Mouse (Mus musculus): ENCODE data around the gene Apoa2. TPM values are rescaled to one million over a fixed set of nuclear protein-coding genes. Genes with fewer than 3 reads are reported as not detected.

The Apoa2 gene
- polyA plus RNA-seq, 1 experiment from 2014 or later: 11.1 TPM

DNA sequence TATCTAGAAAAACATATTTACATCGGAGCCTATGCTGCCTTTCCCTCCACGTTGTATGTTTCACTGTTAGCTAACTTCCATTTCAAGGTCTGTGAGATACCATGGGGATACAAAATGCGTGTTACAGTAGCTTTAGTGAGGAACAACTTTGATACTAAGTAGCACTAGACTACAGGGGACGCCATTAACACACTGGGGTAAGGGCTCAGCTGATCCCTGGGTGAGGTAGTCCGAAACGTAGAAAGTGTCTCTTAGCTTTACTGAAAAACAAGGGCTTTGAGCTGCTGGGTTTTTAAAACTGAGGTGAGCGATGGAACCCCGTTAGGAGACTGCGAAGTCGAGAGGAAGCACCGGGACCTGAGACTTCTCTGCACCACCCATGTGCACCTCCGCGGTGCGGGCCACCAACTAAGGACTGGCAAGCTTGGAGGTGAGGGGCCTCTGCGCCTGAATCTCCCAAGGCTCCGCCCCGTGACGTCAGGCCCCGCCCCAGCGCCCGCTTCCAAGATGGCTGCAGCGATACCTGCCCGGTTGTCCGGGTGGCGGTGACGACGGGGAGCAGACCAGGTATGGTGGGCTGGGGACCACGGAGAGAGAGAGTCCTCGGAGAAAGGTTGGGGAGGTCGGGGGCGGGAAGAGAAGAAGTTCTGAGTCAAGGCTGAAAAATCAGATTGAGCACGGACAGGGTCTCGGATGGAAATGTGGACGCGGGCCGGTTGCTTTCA, 45.2 kb downstream of the Apoa2 start, which contains the start of gene B4galt3:
Gene B4galt3, plus strand, starts transcription at position 481 of the 725 bp plus-strand sequence.
- H3K4me1 ChIP-seq: peaks cover 26% of the 10 kb centered on the region
- H3K4me3 ChIP-seq (replicated peaks): peak within 1 kb of the TSS; percentile 61
- WGBS: 3% methylated on average over 36 of the region's 36 CpGs
- peak within 1 kb of the TSS; percentile 81 for H3K4me2 ChIP-seq
- peaks cover 31% of the 10 kb centered on the region for H3K36me3 ChIP-seq
- H3K9me3 ChIP-seq (replicated peaks): no peaks in the 10 kb centered on the region
- H3K9ac ChIP-seq (replicated peaks): peak within 1 kb of the TSS; percentile 72
- peak within 1 kb of the TSS; percentile 73 for H3K27ac ChIP-seq (replicated peaks)
- peak; percentile 95 for ATAC-seq (ENCODE audit: low FRiP score)
- no peaks in the 10 kb centered on the region for H3K27me3 ChIP-seq (replicated peaks)

DNA sequence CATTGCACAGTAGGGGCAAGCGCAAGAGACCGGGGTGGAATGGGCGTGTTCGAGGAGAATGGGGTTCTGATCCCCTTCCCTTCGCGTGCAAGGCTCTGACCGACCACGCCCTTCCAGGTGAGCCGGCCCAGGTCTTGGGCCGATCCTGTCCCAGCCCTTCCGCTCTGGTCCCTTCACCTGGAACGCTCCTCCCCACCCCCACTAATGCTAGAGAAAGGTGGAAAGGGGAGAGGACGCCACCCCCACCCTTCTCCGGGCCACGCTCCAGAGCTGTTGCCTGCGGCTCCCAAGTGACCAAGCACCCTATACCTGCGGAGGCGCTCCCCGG, 45.7 kb downstream of the Apoa2 start:
- peak overlapping the region; percentile 81 for H3K4me2 ChIP-seq
- H3K36me3 ChIP-seq: peaks cover 37% of the 10 kb centered on the region
- 1% methylated on average over 19 of the region's 19 CpGs for WGBS
- ATAC-seq (ENCODE audit: low FRiP score): peak; percentile 72
- H3K9ac ChIP-seq (replicated peaks): peak overlapping the region; percentile 72
- peak overlapping the region; percentile 61 for H3K4me3 ChIP-seq (replicated peaks)
- H3K9me3 ChIP-seq (replicated peaks): no peaks in the 10 kb centered on the region
- H3K27ac ChIP-seq (replicated peaks): peak overlapping the region; percentile 73; the same call in 1 of the 2 replicates
- peaks cover 26% of the 10 kb centered on the region for H3K4me1 ChIP-seq
- H3K27me3 ChIP-seq (replicated peaks): no peaks in the 10 kb centered on the region

DNA sequence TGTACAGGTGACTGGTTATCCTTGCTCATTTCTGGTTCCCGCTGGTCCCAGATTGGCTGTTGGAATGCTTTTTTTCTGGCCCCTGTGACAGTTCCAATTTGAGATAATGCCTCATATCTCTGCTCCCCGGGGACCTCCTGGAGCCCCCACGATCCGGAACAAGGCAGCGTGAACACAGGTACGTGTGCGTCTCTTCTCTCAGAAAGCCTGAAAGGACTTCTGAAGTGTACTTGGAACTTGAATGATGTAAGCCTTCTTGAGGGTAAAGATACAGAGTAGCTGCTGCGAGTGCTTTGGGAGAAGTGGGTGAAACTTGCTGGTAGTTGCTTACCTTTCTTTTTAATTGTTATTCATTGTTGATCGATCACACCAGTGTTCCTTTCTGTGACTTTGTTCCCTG, 46.3 kb downstream of the Apoa2 start:
- no peaks in the 10 kb centered on the region for H3K9me3 ChIP-seq (replicated peaks)
- H3K4me1 ChIP-seq: peaks cover 26% of the 10 kb centered on the region
- H3K36me3 ChIP-seq: peaks cover 43% of the 10 kb centered on the region
- H3K9ac ChIP-seq (replicated peaks): peak overlapping the region; percentile 72
- no peak overlapping the region for H3K27ac ChIP-seq (replicated peaks)
- no peaks in the 10 kb centered on the region for H3K27me3 ChIP-seq (replicated peaks)
- peak overlapping the region; percentile 61 for H3K4me3 ChIP-seq (replicated peaks)
- no peak for ATAC-seq (ENCODE audit: low FRiP score)
- H3K4me2 ChIP-seq: peak overlapping the region; percentile 81
- WGBS: 61% methylated on average over 9 of the region's 9 CpGs

DNA sequence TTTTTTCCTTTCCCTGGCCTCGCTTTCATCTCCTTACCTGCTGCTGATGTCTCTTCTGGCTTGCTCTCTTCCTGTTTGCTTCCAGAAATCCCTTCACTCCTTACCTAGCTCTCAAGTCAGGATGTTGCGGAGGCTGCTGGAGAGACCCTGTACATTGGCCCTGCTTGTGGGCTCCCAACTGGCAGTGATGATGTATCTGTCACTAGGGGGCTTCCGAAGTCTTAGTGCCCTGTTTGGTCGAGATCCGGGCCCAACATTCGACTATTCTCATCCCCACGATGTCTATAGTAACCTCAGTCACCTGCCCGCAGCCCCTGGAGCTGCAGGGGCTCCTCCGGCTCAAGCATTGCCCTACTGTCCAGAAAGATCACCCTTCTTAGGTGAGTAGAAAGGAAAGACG, 46.8 kb downstream of the Apoa2 start:
- H3K4me1 ChIP-seq: peaks cover 26% of the 10 kb centered on the region
- no peaks in the 10 kb centered on the region for H3K27me3 ChIP-seq (replicated peaks)
- no peaks in the 10 kb centered on the region for H3K9me3 ChIP-seq (replicated peaks)
- peaks cover 48% of the 10 kb centered on the region for H3K36me3 ChIP-seq
- peak overlapping the region; percentile 81 for H3K4me2 ChIP-seq
- no peak for ATAC-seq (ENCODE audit: low FRiP score)
- H3K4me3 ChIP-seq (replicated peaks): peak overlapping the region; percentile 61; the same call in 1 of the 2 replicates
- H3K9ac ChIP-seq (replicated peaks): no peak overlapping the region
- H3K27ac ChIP-seq (replicated peaks): no peak overlapping the region
- 72% methylated on average over 10 of the region's 10 CpGs for WGBS

DNA sequence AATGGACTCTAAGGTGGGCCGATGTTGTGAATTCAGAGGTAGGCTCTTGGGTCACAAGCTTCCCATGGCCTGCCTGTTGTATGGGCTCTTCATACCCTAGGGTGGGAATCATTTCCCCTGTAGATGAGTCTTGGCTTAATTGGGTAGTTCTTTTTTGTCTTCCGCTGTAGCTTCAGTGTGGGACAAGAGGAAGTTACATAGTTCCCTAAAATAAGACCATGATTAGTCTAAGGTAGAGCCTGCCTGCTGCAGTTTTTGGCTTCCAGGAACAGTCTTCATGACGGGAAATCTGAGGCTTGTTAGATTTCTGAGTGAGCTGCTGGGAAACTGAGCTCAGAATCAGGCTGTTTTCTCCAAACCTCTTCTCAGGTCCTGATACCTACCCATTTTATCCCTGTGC, 47.2 kb downstream of the Apoa2 start:
- no peak overlapping the region for H3K27ac ChIP-seq (replicated peaks)
- peak overlapping the region; percentile 81; the same call in 1 of the 2 replicates for H3K4me2 ChIP-seq
- WGBS: 93% methylated on average over 3 of the region's 3 CpGs
- H3K9me3 ChIP-seq (replicated peaks): no peaks in the 10 kb centered on the region
- ATAC-seq (ENCODE audit: low FRiP score): no peak
- peaks cover 26% of the 10 kb centered on the region for H3K4me1 ChIP-seq
- H3K4me3 ChIP-seq (replicated peaks): 0 out of 2 replicates have a peak overlapping the region, but pooled peaks have one; percentile 61
- H3K9ac ChIP-seq (replicated peaks): no peak overlapping the region
- H3K27me3 ChIP-seq (replicated peaks): no peaks in the 10 kb centered on the region
- H3K36me3 ChIP-seq: peaks cover 52% of the 10 kb centered on the region

DNA sequence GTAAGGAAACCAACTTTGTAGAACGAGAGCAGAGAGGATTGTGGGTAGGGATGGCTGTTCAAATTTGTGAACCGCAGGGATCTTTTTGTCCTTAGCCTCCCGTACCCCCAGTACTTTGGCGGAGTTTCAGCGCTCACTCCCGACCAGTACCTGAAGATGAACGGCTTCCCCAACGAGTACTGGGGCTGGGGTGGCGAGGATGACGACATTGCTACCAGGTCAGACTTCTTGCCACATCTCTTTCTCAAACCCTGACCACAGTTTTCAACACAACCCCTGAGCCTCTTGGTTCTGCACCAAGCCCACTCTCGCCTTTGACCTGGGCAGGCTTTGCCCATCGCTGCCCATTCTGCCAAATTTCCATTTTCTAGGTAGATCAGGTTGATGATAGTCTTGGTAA, 49.3 kb downstream of the Apoa2 start:
- Histone ChIP-seq H3K36me3 (peaks cover 69% of the 10 kb centered on the region), H3K4me2 (no peak overlapping the region), H3K27me3 (replicated peaks) (no peaks in the 10 kb centered on the region), H3K9me3 (replicated peaks) (no peaks in the 10 kb centered on the region), H3K9ac (replicated peaks) (no peak overlapping the region), H3K4me3 (replicated peaks) (no peak overlapping the region), H3K4me1 (peaks cover 26% of the 10 kb centered on the region), H3K27ac (replicated peaks) (no peak overlapping the region)
- WGBS: 92% methylated on average over 12 of the region's 12 CpGs
- ATAC-seq (ENCODE audit: low FRiP score): no peak

DNA sequence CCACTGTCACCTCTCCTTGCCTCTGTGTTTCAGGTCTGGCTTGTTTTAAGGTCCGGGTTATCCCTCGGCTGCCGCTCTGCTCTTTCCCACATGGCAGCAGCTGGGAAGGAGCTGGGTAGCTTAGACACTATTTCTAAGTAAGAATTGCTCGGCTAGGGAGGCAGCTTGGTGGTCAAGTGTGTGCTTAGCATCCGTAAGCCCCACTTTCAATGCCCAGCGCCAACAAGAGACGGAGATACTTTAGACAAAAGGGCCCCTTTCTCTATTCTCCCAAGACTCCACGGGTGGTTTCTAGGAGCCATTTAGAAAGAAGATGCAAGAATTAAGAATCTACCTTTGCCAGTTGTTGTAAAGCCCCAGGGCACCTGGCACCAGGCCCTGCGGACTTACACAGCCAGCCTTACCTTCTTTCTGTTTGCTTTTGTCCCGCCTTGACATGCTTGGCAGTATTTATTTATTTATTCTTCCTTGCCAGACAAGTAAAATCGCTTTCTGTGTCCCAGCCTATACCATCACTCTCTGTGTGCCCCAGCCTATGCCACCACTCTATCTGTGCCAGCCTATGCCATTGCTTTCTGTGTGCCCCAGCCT, 50.4 kb downstream of the Apoa2 start:
- 72% methylated on average over 11 of the region's 11 CpGs for WGBS
- Histone ChIP-seq H3K4me1 (peaks cover 30% of the 10 kb centered on the region), H3K9me3 (replicated peaks) (no peaks in the 10 kb centered on the region), H3K36me3 (peaks cover 69% of the 10 kb centered on the region), H3K4me3 (replicated peaks) (no peak overlapping the region), H3K27ac (replicated peaks) (no peak overlapping the region; the same call in 1 of the 2 replicates), H3K9ac (replicated peaks) (no peak overlapping the region), H3K27me3 (replicated peaks) (no peaks in the 10 kb centered on the region), H3K4me2 (no peak overlapping the region)
- ATAC-seq (ENCODE audit: low FRiP score): no peak

Other genes with a start within 250 kb of the Apoa2 start
- gene Fcgr2b, start 248.5 kb upstream of the Apoa2 start, polyA plus RNA-seq (2015; fragmentation: Nextera tagmentation; extraction: Ambion mirVana): 1.1 and 3.2 TPM in 2 replicates
- gene Fcgr4, start 206.1 kb upstream of the Apoa2 start, polyA plus RNA-seq (2015; fragmentation: Nextera tagmentation; extraction: Ambion mirVana): 0.40 and 0.95 TPM in 2 replicates
- 11.5 and 11.8 TPM in 2 replicates for gene Fcgr3, start 160.1 kb upstream of the Apoa2 start, polyA plus RNA-seq (2015; fragmentation: Nextera tagmentation; extraction: Ambion mirVana)
- gene Cfap126, start 111.1 kb upstream of the Apoa2 start, polyA plus RNA-seq (2015; fragmentation: Nextera tagmentation; extraction: Ambion mirVana): 4.4 and 6.3 TPM in 2 replicates
- gene Sdhc, start 74.5 kb upstream of the Apoa2 start, polyA plus RNA-seq (2015; fragmentation: Nextera tagmentation; extraction: Ambion mirVana): 311 and 314 TPM in 2 replicates
- 8.8 and 11.0 TPM in 2 replicates for gene Mpz, start 74.3 kb upstream of the Apoa2 start, polyA plus RNA-seq (2015; fragmentation: Nextera tagmentation; extraction: Ambion mirVana)
- 34.0 and 39.1 TPM in 2 replicates for gene Pcp4l1, start 28.8 kb upstream of the Apoa2 start, polyA plus RNA-seq (2015; fragmentation: Nextera tagmentation; extraction: Ambion mirVana)
- 0.38 and 0.52 TPM in 2 replicates for gene Nr1i3, start 11.1 kb upstream of the Apoa2 start, polyA plus RNA-seq (2015; fragmentation: Nextera tagmentation; extraction: Ambion mirVana)
- gene Tomm40l, start 2.5 kb upstream of the Apoa2 start, polyA plus RNA-seq (2015; fragmentation: Nextera tagmentation; extraction: Ambion mirVana): 51.0 and 60.0 TPM in 2 replicates
- gene Fcer1g, start 9.3 kb downstream of the Apoa2 start, polyA plus RNA-seq (2015; fragmentation: Nextera tagmentation; extraction: Ambion mirVana): 32.0 and 46.6 TPM in 2 replicates
- gene Adamts4, start 25.4 kb downstream of the Apoa2 start, polyA plus RNA-seq (2015; fragmentation: Nextera tagmentation; extraction: Ambion mirVana): 3.3 and 3.6 TPM in 2 replicates
- 237 and 260 TPM in 2 replicates for gene Ndufs2, start 26.3 kb downstream of the Apoa2 start, polyA plus RNA-seq (2015; fragmentation: Nextera tagmentation; extraction: Ambion mirVana)
- 90.6 and 97.6 TPM in 2 replicates for gene B4galt3, start 45.3 kb downstream of the Apoa2 start, polyA plus RNA-seq (2015; fragmentation: Nextera tagmentation; extraction: Ambion mirVana)
- gene Ppox, start 56.1 kb downstream of the Apoa2 start, polyA plus RNA-seq (2015; fragmentation: Nextera tagmentation; extraction: Ambion mirVana): 42.7 and 48.0 TPM in 2 replicates
- gene Usp21, start 62.9 kb downstream of the Apoa2 start, polyA plus RNA-seq (2015; fragmentation: Nextera tagmentation; extraction: Ambion mirVana): 87.4 and 91.6 TPM in 2 replicates
- gene Ufc1, start 70.0 kb downstream of the Apoa2 start, polyA plus RNA-seq (2015; fragmentation: Nextera tagmentation; extraction: Ambion mirVana): 115 and 119 TPM in 2 replicates
- gene Dedd, start 104.1 kb downstream of the Apoa2 start, polyA plus RNA-seq (2015; fragmentation: Nextera tagmentation; extraction: Ambion mirVana): 44.1 and 49.9 TPM in 2 replicates
- gene Nit1, start 120.6 kb downstream of the Apoa2 start, polyA plus RNA-seq (2015; fragmentation: Nextera tagmentation; extraction: Ambion mirVana): 53.0 and 53.1 TPM in 2 replicates
- 146 and 162 TPM in 2 replicates for gene Pfdn2, start 120.6 kb downstream of the Apoa2 start, polyA plus RNA-seq (2015; fragmentation: Nextera tagmentation; extraction: Ambion mirVana)
- gene Klhdc9, start 135.7 kb downstream of the Apoa2 start, polyA plus RNA-seq (2015; fragmentation: Nextera tagmentation; extraction: Ambion mirVana): 4.0 and 4.1 TPM in 2 replicates
- gene Nectin4, start 145.0 kb downstream of the Apoa2 start, polyA plus RNA-seq (2015; fragmentation: Nextera tagmentation; extraction: Ambion mirVana): 3.7 and 5.6 TPM in 2 replicates
- 0.88 and 6.0 TPM in 2 replicates for gene Arhgap30, start 163.9 kb downstream of the Apoa2 start, polyA plus RNA-seq (2015; fragmentation: Nextera tagmentation; extraction: Ambion mirVana)
- gene Usf1, start 186.3 kb downstream of the Apoa2 start, polyA plus RNA-seq (2015; fragmentation: Nextera tagmentation; extraction: Ambion mirVana): 131 and 149 TPM in 2 replicates
- 4.9 and 6.2 TPM in 2 replicates for gene Tstd1, start 193.8 kb downstream of the Apoa2 start, polyA plus RNA-seq (2015; fragmentation: Nextera tagmentation; extraction: Ambion mirVana)
- gene F11r, start 212.5 kb downstream of the Apoa2 start, polyA plus RNA-seq (2015; fragmentation: Nextera tagmentation; extraction: Ambion mirVana): 11.8 and 27.5 TPM in 2 replicates

Measured in neural tube, embryonic 15.5 days (tissue).